Mouse (Mus musculus): ENCODE data around the gene Cyfip1. TPM values are rescaled to one million over a fixed set of nuclear protein-coding genes. Genes with fewer than 3 reads are reported as not detected.

The Cyfip1 gene
- 50.0 and 54.3 TPM in 2 replicates for polyA plus RNA-seq (2014; fragmentation: Nextera tagmentation; extraction: Ambion mirVana)

- DNase-seq (ENCODE audit: low spot score) (no peak), ATAC-seq (ENCODE audit: low FRiP score) (peak; percentile 22; the same call in 1 of the 2 replicates)
- Histone ChIP-seq H3K27me3 (ENCODE audit: control insufficient read depth, insufficient read depth, low read length) (no peaks in the 10 kb centered on the region), H3K27ac (peak within 1 kb of the TSS; percentile 87), H3K4me2 (replicated peaks) (peak within 1 kb of the TSS; percentile 62), H3K36me3 (replicated peaks; ENCODE audit: control insufficient read depth, insufficient read depth) (no peaks in the 10 kb centered on the region), H3K9ac (peak within 1 kb of the TSS; percentile 89), H3K4me3 (replicated peaks; ENCODE audit: low read length) (peak within 1 kb of the TSS; percentile 74), H3K4me1 (replicated peaks; ENCODE audit: control insufficient read depth, insufficient read depth, low read length) (peaks cover 18% of the 10 kb centered on the region), H3K9me3 (ENCODE audit: control insufficient read depth, low read length) (no peaks in the 10 kb centered on the region)
- WGBS: 51% methylated on average over 7 of the region's 7 CpGs
Measured at GRCm38 (mm10) chr7:55841445-55841844, at the start of gene Cyfip1. Gene Cyfip1 (plus strand): TSS chr7:55841745.

- peaks cover 13% of the 10 kb centered on the region for H3K4me1 ChIP-seq (replicated peaks; ENCODE audit: control insufficient read depth, insufficient read depth, low read length)
- no peak for ATAC-seq (ENCODE audit: low FRiP score)
- no peak overlapping the region for H3K9ac ChIP-seq
- H3K27me3 ChIP-seq (ENCODE audit: control insufficient read depth, insufficient read depth, low read length): no peaks in the 10 kb centered on the region
- H3K9me3 ChIP-seq (ENCODE audit: control insufficient read depth, low read length): no peaks in the 10 kb centered on the region
- WGBS: 69% methylated on average over 3 of the region's 3 CpGs
- no peak for DNase-seq (ENCODE audit: low spot score)
- H3K36me3 ChIP-seq (replicated peaks; ENCODE audit: control insufficient read depth, insufficient read depth): peaks cover 15% of the 10 kb centered on the region
- no peak overlapping the region for H3K27ac ChIP-seq
- H3K4me2 ChIP-seq (replicated peaks): no peak overlapping the region
- H3K4me3 ChIP-seq (replicated peaks; ENCODE audit: low read length): no peak overlapping the region
Measured at GRCm38 (mm10) chr7:55792280-55792679, 49.3 kb upstream of the Cyfip1 start.

- peaks cover 25% of the 10 kb centered on the region for H3K36me3 ChIP-seq (replicated peaks; ENCODE audit: control insufficient read depth, insufficient read depth)
- peak overlapping the region; percentile 80 for H3K4me3 ChIP-seq (replicated peaks; ENCODE audit: low read length)
- H3K4me2 ChIP-seq (replicated peaks): peak overlapping the region; percentile 87
- H3K27me3 ChIP-seq (ENCODE audit: control insufficient read depth, insufficient read depth, low read length): no peaks in the 10 kb centered on the region
- peak overlapping the region; percentile 86 for H3K27ac ChIP-seq
- H3K9ac ChIP-seq: peak overlapping the region; percentile 93
- ATAC-seq (ENCODE audit: low FRiP score) (peak; percentile 29), DNase-seq (ENCODE audit: low spot score) (no peak)
- peaks cover 13% of the 10 kb centered on the region for H3K4me1 ChIP-seq (replicated peaks; ENCODE audit: control insufficient read depth, insufficient read depth, low read length)
- WGBS: 37% methylated on average over 13 of the region's 13 CpGs
- no peaks in the 10 kb centered on the region for H3K9me3 ChIP-seq (ENCODE audit: control insufficient read depth, low read length)
Measured at GRCm38 (mm10) chr7:55793236-55793951, 48.2 kb upstream of the Cyfip1 start.

GRCm38 (mm10) chr7:55793952-55794603, 47.5 kb upstream of the Cyfip1 start, which contains the start of gene Tubgcp5:
Gene Tubgcp5 (plus strand): TSS chr7:55794154.
- Histone ChIP-seq H3K4me1 (replicated peaks; ENCODE audit: control insufficient read depth, insufficient read depth, low read length) (peaks cover 13% of the 10 kb centered on the region), H3K27me3 (ENCODE audit: control insufficient read depth, insufficient read depth, low read length) (no peaks in the 10 kb centered on the region), H3K27ac (peak within 1 kb of the TSS; percentile 86), H3K4me2 (replicated peaks) (peak within 1 kb of the TSS; percentile 87), H3K9ac (peak within 1 kb of the TSS; percentile 93), H3K9me3 (ENCODE audit: control insufficient read depth, low read length) (no peaks in the 10 kb centered on the region), H3K36me3 (replicated peaks; ENCODE audit: control insufficient read depth, insufficient read depth) (peaks cover 32% of the 10 kb centered on the region), H3K4me3 (replicated peaks; ENCODE audit: low read length) (peak within 1 kb of the TSS; percentile 80)
- peak; percentile 99 for DNase-seq (ENCODE audit: low spot score)
- WGBS: under 1% methylated on average over 50 of the region's 51 CpGs
- peak; percentile 99 for ATAC-seq (ENCODE audit: low FRiP score)

- no peak overlapping the region for H3K9ac ChIP-seq
- H3K27ac ChIP-seq: no peak overlapping the region
- DNase-seq (ENCODE audit: low spot score) (no peak), ATAC-seq (ENCODE audit: low FRiP score) (no peak)
- H3K9me3 ChIP-seq (ENCODE audit: control insufficient read depth, low read length): no peaks in the 10 kb centered on the region
- H3K27me3 ChIP-seq (ENCODE audit: control insufficient read depth, insufficient read depth, low read length): no peaks in the 10 kb centered on the region
- H3K4me3 ChIP-seq (replicated peaks; ENCODE audit: low read length): no peak overlapping the region
- no peak overlapping the region for H3K4me2 ChIP-seq (replicated peaks)
- H3K36me3 ChIP-seq (replicated peaks; ENCODE audit: control insufficient read depth, insufficient read depth): peaks cover 85% of the 10 kb centered on the region
- 94% methylated on average over 3 of the region's 3 CpGs for WGBS
- peaks cover 3% of the 10 kb centered on the region for H3K4me1 ChIP-seq (replicated peaks; ENCODE audit: control insufficient read depth, insufficient read depth, low read length)
Measured at GRCm38 (mm10) chr7:55799981-55800380, 41.6 kb upstream of the Cyfip1 start.

- H3K9ac ChIP-seq: no peak overlapping the region
- WGBS: 95% methylated on average over 2 of the region's 2 CpGs
- ATAC-seq (ENCODE audit: low FRiP score): no peak
- no peaks in the 10 kb centered on the region for H3K27me3 ChIP-seq (ENCODE audit: control insufficient read depth, insufficient read depth, low read length)
- no peak overlapping the region for H3K4me2 ChIP-seq (replicated peaks)
- peaks cover 90% of the 10 kb centered on the region for H3K36me3 ChIP-seq (replicated peaks; ENCODE audit: control insufficient read depth, insufficient read depth)
- H3K4me1 ChIP-seq (replicated peaks; ENCODE audit: control insufficient read depth, insufficient read depth, low read length): no peaks in the 10 kb centered on the region
- no peaks in the 10 kb centered on the region for H3K9me3 ChIP-seq (ENCODE audit: control insufficient read depth, low read length)
- H3K27ac ChIP-seq: no peak overlapping the region
- DNase-seq (ENCODE audit: low spot score): no peak
- H3K4me3 ChIP-seq (replicated peaks; ENCODE audit: low read length): no peak overlapping the region
Measured at GRCm38 (mm10) chr7:55809967-55810366, 31.6 kb upstream of the Cyfip1 start.

GRCm38 (mm10) chr7:55824468-55824867, 17.1 kb upstream of the Cyfip1 start:
- no peak for ATAC-seq (ENCODE audit: low FRiP score)

GRCm38 (mm10) chr7:55827551-55827950, 14.0 kb upstream of the Cyfip1 start:
- ATAC-seq (ENCODE audit: low FRiP score) (no peak), DNase-seq (ENCODE audit: low spot score) (no peak)
- Histone ChIP-seq H3K4me1 (replicated peaks; ENCODE audit: control insufficient read depth, insufficient read depth, low read length) (no peaks in the 10 kb centered on the region), H3K36me3 (replicated peaks; ENCODE audit: control insufficient read depth, insufficient read depth) (peaks cover 88% of the 10 kb centered on the region), H3K4me2 (replicated peaks) (no peak overlapping the region), H3K9me3 (ENCODE audit: control insufficient read depth, low read length) (no peaks in the 10 kb centered on the region), H3K27me3 (ENCODE audit: control insufficient read depth, insufficient read depth, low read length) (no peaks in the 10 kb centered on the region), H3K4me3 (replicated peaks; ENCODE audit: low read length) (no peak overlapping the region), H3K9ac (no peak overlapping the region), H3K27ac (no peak overlapping the region)
- 92% methylated on average over 9 of the region's 9 CpGs for WGBS

More at GRCm38 (mm10) chr7:55824468-55824867, 17.1 kb upstream of the Cyfip1 start:
- Histone ChIP-seq H3K9ac (no peak overlapping the region), H3K27me3 (ENCODE audit: control insufficient read depth, insufficient read depth, low read length) (no peaks in the 10 kb centered on the region), H3K4me1 (replicated peaks; ENCODE audit: control insufficient read depth, insufficient read depth, low read length) (no peaks in the 10 kb centered on the region), H3K9me3 (ENCODE audit: control insufficient read depth, low read length) (no peaks in the 10 kb centered on the region), H3K4me2 (replicated peaks) (no peak overlapping the region), H3K27ac (no peak overlapping the region), H3K4me3 (replicated peaks; ENCODE audit: low read length) (no peak overlapping the region), H3K36me3 (replicated peaks; ENCODE audit: control insufficient read depth, insufficient read depth) (peaks cover 85% of the 10 kb centered on the region)
- WGBS: 87% methylated on average over 5 of the region's 5 CpGs
- no peak for DNase-seq (ENCODE audit: low spot score)

GRCm38 (mm10) chr7:55836877-55837276, 4.7 kb upstream of the Cyfip1 start:
- H3K9ac ChIP-seq: no peak overlapping the region
- peaks cover 15% of the 10 kb centered on the region for H3K36me3 ChIP-seq (replicated peaks; ENCODE audit: control insufficient read depth, insufficient read depth)
- H3K4me1 ChIP-seq (replicated peaks; ENCODE audit: control insufficient read depth, insufficient read depth, low read length): peaks cover 8% of the 10 kb centered on the region
- no peak overlapping the region for H3K4me2 ChIP-seq (replicated peaks)
- WGBS: 88% methylated on average over 4 of the region's 4 CpGs
- ATAC-seq (ENCODE audit: low FRiP score): no peak
- no peak for DNase-seq (ENCODE audit: low spot score)
- H3K27ac ChIP-seq: no peak overlapping the region
- no peak overlapping the region for H3K4me3 ChIP-seq (replicated peaks; ENCODE audit: low read length)
- no peaks in the 10 kb centered on the region for H3K27me3 ChIP-seq (ENCODE audit: control insufficient read depth, insufficient read depth, low read length)
- H3K9me3 ChIP-seq (ENCODE audit: control insufficient read depth, low read length): no peaks in the 10 kb centered on the region
